Mouse (Mus musculus) mature B cell (primary cell): ENCODE results near the gene Akap2.

Experiments
- in situ Hi-C: fragments of 300-500 bp; cut with MboI; formaldehyde crosslinking; loops from 2 replicates; pipeline ENCODE4 v1.14.3; 2019

Gene Akap2

DNA sequence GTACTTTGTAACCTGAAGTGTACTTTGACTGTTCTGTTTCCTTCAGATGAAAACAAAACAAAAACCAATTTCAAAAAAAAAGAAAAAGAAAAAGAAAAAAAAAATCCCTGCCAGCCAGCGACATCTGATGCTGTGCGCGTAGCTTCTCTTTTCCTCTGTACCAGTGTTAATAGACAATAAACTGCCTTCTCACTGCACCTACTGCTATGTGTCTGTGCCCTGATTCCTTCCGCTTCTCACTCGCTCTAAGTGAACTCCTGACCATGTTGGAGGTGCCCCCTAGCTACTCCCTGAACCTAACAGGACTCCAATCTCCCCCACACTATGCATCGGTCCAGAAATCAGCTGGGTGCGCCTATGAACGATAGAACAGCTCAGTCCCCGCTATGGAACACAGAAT lies at the start of gene Akap2:
TSS of gene Akap2 (plus strand) at position 304 of the 400 bp plus-strand sequence.
- in situ Hi-C loops = no loop called here

DNA sequence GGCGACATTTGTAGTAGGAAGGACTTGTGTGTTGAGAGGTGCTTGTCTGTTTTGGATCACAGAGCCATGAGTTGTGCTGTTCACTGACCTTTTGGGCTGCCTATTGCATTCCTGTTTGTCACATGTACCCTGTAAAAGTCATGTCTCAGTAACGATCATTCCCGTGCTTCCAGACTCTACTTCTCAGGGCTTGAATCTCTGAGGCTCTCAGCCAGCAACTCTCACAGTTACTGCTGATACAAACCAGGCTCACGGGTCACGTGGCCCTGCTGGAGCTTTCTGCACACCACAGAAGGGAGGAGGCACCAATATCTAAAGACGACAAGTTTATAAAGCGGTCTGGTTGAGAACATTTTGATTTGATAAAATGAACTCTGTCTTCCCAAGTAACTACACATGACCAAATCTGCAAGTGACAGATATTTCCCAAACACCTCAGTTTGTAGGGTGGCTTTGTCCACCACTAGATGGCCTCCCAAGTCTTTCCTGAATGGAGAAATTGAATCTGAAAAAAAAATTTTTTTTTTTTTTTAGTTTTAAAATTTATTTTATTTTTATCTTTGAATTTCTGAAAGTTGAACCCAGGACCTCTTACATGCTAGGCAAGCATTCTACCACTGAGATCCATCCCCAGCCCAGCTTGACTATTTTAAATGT lies 46.5 kb upstream of the Akap2 start:
- in situ Hi-C loops = loop anchor here (5.0 kb wide), 1 partner anchor 211 kb away; no protein-coding TSS in a partner anchor

DNA sequence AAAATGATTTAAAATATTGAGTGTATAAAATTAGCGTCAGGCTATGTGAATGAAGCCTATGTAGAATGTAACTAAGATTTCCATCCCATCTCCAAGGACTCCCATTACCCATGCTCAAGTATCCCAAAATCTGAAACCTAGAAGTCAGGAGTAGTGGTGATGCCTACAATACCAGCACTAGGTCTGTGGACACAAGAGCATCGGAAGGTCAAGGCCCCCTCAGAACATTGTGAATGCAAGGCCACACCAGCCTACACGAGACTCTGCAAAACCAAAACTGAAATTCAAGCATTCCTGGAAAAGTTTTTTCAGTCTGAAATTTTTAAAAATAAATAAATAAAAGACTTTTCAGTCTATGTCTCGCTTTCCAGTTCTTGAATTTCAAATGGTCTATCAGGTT lies 44.9 kb upstream of the Akap2 start:
- in situ Hi-C loops = loop anchor here (5.0 kb wide), 1 partner anchor 210 kb away; no protein-coding TSS in a partner anchor

DNA sequence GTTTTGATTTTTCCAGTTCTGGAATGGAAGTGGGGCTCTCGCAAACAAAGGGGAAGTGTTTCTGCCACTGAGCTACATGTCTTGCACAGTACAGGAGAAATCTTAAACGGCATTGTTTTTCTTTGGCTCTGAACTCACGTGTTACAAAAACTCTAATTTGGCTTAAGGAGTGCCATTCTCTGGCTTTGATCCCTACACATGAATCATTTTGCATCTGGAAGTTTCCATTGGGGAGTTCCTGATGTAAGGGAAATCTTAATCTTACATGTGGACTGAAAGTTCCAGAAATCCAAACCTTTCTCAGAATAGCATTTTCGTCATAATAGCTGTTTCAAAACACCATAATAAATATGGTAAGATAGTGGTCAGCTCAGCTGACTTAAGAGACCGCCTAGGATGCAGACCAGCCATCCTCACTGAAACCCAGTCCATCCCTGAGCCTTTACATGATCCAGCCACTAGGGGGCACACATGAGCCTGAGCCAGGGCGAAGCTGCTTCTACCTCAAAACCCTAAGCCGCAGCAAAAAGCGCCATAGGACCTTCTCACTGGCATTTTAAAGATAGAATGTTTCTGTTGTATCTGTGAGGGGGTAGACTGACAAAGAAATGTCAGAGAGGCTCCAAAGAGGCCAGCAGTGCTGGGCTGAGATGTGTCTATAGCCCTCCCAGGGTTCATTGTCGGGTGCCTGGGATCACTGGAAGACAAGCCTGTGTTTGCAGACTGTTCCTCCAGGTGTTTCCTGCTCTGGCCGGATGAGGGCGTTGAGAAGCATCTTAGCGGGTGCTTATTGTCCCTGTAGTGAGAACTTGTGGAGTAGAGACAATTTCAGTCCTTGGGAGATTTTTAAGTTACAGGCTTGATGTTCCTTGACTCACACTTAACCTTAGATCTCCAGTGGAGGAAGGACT lies 44.2 kb upstream of the Akap2 start:
- in situ Hi-C loops = loop anchor here (5.0 kb wide), 1 partner anchor 209 kb away; no protein-coding TSS in a partner anchor

DNA sequence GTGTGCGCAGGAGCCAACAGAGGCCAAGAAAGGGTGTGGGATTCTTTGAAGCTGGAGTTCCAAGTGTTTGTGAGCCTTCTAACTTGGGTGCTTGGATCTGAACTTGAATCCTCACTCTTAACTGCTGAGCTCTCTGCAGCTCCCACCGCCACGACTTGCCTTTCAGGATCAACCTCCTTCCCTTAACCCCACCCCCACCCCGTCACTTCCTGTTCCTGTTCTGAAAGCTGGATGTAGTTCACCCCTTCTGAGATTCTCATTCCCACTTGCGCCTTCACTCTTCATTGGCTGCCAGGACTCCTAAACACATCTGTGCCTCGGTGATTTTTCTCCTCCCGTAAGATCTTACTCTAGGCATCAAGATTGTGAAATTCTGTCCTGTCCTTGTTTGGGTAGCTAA lies 43.1 kb upstream of the Akap2 start:
- in situ Hi-C loops = loop anchor here (5.0 kb wide), 1 partner anchor 208 kb away; no protein-coding TSS in a partner anchor

DNA sequence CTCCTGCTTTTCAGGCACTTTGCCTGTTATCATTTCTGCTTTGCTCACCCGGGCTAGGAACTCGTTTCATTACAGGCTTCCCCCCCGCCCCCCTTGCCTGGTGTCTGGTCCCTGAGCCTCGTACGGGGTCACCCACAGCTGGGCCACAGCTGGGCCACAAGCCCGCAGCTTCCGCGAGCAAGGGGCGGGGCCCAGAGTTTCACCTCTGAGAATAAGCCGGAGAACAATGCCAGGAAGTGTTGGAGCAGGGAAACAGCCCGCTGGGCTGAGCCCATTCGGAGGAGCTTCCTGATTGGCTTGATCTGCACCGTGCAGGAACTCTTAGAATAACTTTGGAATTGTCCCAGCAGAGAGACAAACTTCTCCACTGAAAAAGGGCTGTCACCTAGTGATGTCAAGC lies 42.1 kb upstream of the Akap2 start:
- in situ Hi-C loops = no loop called here

DNA sequence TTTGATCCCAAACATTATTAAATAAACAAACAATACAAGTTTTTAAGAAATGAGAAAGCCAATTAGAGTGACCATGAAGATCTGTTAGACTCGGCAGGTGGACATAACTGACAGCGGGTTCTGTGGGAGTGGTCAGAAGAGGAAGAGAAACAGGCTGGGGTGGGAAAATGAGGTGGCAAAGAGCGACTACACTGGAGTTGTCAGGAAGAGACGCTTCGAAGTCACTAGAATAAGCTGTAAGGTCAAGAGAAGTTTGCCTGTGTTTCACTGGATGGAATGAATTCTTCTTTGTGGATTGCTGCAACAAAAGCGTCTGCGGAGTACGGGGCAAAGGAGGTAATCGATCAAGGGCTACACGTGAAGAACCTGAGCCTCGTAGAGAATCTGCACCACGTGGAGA lies 39.5 kb upstream of the Akap2 start:
- in situ Hi-C loops = no loop called here

DNA sequence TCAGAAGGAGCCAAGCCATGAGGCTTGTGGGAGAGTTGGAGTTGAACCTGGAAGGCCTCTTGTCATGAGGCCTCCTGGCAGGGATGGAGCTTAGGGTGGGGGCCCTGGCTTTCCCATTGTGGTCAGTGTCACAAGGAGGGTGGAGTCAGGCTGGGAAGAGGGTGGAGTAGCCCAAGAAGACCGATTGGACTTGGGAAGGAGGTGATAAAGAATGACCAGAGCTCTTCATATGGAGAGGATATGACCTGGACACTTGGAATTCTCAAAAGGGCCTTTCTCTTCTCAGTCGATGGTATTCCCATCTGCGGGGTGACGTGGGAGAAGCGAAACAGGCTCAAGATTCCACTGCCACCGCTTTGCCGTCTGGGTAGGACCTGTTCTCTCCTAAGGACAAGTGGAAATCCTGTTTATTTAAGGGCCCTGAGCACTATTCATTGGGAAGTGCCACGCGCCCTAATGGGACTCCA lies 38.4 kb upstream of the Akap2 start:
- in situ Hi-C loops = no loop called here

DNA sequence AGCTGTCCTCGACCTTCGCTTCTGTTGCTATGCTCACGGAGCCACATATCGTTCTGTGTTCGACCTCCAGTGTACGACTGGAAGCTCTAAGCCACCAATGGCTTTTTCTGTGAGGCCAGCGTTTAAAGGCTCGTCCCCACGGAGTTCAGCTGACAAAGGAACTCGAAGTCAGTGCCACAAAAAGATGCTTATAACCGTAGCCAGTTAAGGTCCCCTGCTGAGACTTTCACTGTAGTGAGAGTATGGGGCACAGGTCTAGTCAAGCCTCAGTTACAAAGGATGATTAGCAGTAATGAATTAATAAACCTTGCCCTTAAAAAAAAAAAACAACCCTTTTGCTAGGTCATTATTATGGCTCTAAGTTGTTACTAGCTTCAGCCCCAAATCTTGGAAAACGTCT lies 37.3 kb upstream of the Akap2 start:
- in situ Hi-C loops = no loop called here

DNA sequence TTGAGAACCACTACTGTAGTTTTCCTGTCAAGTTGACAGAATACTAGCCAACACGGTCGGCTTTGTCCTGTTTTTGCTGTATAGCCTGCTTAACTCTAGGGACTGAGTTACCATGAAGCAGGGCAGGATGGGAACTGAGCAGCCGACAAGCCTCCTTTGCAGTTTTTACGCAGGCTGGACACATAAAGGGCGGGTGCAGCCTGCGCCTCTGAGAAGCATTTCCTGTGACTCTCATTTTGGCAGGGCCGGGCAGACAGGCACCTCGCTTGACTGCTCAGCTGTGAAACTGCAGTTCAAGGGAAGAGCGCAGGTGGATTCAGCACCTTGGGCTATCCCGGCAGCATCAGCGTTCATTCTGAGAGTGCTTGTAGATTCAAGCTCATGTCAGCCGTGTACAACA lies 35.9 kb upstream of the Akap2 start:
- in situ Hi-C loops = no loop called here

DNA sequence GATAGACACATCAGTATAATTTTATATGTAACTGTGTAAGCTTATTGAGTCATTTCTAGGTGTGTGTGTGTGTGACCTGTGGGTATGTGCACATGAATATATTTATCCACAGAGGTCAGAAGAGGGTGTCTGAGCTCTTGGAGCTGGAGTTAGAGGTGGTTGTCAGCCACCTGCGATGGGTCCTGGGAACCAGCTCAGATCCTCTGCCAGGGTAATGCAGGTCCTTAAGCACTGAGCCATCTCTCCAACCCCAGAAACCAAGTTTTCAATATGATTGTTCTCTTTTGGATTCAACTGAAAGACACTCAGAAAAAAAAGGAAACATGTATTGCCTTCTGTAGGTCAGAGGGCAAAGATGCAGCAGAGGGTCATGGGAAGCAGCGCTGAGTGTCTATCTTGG lies 35.1 kb upstream of the Akap2 start:
- in situ Hi-C loops = no loop called here

DNA sequence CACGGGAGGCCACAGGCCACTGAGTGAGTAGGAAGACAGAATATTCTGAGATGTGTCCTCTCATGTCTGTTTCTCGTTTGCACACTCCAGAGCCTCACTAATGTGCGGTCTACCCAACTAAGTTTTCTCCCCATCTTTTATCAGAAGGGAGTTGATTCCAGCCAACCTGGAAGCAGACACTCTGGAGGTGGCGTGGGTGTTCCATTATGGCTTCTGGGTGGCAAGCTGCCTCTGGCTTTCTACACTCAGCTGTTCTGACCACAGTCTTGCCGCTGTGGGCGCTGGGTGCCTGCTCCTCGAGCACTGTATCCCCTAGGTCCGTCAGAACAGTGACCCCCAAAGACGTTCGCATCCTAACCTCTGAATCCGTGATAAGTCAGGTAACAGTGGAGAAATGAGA lies 34.5 kb upstream of the Akap2 start:
- in situ Hi-C loops = no loop called here

DNA sequence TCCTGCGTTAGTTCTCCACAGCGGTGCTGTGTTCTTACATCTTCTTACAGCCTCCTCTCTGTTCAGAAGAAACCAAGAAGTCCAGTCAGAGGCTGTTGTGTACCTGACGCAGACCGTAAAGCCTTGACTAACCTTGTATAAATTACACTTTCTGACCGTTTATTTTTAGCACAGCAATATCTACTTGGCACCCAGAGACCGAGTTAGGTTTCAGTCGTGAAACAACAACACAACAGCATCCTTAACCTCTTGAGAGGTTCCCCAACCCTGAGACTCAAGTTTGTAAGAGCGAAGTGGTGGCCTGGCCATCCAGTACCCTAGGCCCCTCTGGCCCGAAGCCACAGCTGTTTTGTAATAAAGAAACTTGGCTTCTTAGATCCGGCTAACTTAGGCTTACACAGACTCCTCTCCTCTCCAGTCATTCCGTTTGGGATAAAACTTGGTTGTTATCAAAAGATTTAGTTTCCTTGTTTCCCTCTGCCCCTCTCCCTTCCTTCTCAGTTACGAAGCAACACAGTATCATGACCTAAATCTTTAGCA lies 32.7 kb upstream of the Akap2 start:
- in situ Hi-C loops = no loop called here

DNA sequence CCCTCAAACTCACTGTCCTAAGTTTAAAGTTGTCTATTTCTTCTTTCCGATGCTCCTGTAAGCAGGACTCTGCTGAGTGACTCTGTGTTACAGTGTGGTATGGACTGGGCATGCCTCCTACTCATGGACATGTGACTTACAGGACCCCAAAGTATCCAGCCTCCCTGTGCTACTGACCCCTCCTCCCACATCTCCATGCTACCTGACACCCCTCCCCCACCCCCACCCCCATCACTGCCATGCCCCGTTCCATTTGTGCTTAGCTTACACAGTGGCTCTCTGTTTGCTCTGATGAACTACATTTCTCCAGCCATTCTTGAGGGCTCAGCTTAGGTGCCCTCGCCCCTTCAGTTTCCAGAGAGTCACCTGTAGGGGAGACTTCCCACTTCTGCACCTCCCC lies 30.7 kb upstream of the Akap2 start:
- in situ Hi-C loops = no loop called here

DNA sequence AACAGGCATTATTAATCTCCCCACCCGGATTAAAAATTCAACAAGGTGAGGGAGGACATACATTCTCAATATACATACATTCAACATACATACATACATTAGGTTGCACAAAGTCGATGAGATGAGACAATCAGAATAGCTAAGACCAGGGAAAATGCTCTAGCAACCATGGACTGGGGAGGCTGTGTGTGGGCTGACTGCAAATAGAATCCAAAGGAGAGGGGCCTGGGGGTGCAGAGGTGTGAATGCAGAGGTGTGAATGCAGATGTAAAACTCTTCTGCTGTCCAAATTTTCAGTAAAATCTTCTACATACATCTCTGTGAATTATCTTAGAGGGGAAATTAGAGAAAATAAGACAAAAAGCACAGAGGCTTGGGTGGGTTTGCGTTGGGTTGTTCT lies 29.9 kb upstream of the Akap2 start:
- in situ Hi-C loops = no loop called here

DNA sequence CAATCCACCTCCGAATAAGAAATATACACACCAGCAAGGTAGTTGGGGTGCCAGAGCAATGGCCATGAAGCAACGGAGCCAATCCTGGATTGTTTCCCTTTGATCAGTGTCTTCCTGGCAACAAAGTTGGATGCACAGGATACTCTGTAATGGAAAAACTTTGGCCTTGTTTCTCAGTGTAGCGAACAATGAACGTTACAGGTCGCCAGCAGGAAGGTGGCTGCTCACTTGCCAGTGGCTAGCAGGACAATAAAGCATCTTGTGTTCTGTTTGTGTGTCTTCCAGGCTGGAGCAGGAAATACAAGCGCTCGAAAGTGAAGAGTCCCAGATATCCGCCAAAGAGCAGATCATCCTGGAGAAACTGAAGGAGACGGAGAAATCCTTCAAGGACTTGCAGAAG lies 29.3 kb upstream of the Akap2 start:
- in situ Hi-C loops = no loop called here

DNA sequence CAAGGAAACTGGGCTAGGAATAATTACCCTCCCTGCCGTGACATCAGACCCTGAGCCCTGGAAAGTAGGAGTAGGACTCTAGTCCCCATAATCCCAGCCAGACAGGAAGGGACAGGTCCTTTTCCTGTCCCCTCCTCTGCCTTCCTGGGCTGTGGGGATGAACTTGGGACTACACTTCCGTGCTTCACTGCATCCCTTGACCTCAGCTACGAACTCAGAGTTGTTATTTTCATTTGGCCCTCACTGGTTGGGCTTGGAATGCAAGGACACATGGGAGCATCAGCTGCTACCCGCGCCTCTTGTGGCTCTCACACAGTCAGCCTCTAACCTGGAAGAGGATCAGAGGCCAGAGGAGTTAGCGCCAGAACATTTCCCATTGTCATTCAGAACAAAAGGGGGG lies 27.5 kb upstream of the Akap2 start:
- in situ Hi-C loops = no loop called here

DNA sequence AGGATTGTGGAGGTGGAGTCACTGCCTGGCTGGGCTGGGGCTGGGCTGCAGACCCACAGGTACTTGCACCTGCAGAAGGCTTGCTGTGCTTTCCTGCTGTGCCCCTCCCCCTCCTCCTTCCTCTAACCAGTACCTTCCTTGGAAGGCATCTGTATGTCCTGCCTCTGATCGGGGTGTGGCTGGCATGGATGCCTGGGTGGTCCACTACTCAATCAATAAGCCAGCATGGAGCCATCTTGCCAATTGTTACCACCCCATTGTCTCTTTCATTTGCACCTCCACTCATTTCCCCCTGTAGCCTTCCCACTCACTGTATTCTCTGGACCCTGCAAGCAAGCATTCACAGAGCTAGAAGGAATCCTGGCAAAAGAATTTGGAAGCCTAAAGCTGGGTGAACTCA lies 26.7 kb upstream of the Akap2 start:
- in situ Hi-C loops = no loop called here

DNA sequence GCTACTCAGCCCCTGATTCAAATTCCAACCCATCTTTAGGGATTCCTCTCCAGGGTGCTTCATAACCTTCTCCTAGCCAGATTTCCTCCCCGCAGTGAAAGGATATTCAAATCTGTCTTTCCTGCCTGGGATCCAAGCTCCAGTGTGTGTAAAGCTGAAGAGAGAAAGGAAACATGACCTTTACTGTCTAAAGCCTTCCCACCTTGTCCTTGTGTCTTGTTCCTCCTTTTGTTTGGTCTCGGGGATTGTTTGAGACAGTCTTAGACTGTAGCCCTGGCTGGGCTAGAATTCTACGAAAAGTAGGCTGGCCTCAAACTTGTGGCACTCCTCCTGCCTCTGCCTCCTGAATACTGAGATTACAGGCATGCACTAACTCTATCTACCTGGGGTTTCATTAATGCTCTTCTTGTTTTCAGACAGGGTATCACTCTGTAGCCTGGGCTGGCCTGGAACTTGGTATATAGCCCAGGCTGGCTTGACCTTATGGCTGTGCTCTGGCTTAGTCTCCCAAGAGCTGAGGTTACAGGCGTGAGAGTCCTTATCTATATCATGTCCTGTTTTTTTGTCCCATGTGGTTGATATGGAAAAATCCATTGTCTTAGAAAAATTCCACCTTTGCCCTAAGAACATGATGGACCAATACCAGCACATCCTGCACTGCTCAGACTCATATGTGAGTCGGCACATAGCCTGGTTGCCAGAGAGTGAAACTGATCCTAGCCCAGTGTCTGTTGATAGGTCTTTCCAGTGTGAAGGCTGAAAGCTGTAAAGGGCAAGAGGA lies 22.9 kb upstream of the Akap2 start:
- in situ Hi-C loops = no loop called here

DNA sequence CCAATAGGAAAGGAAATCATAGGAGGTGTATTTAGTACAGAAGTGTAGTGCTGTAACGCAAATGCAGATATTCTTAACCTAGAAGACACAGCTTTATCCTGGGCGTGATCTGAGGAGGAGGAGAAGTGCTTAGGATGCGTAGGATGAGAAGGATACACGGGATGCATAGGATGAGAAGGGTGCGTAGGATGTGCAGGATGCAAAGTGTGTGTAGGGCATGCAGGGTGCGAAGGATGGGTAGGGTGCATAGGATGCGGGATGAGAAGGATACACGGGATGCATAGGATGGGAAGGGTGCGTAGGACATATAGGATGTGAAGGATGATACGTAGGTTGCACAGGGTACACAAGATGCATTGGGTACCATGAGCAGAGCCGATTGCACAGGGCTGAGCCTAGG lies 20.5 kb upstream of the Akap2 start:
- in situ Hi-C loops = no loop called here

DNA sequence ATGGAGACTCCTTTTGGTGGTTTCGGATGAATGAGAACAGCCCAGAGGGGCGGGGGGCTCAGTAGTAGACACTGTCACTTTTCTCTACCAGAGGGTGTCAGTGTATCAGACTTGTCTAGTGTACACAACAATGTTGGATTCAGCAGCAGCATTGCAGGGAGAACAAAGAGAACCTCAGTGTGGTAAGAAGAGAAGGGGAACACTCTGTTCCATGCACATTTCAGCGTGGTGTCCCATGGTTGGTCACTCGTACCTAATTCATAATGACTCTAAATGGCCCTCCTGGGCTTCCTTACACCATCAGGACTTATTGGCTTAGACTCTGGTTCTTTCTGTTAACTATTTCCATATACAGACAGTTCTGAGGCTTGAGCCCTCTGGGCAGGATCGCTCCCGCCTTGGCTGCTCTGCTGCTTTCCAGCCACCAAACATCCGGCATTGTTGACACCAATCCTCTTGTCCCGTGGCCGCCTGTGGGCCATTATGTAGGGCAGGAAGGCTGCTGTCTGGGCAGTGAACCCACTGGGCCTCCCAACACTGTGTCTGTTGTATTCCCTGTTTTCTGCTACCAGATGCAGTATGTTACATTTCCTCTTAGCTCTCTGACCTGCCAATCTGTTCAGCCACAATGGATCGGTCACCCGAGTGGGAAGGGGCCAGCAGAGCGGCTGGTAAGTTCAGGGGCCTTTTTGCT lies 19.4 kb upstream of the Akap2 start:
- in situ Hi-C loops = no loop called here
